Mouse (Mus musculus): ENCODE measurements at regions not wholly inside any gene's neighbourhood (a gene's known extent, or its start where the extent isn't known, plus 50 kb on each side); places are given as distances from the start of the nearest gene placed in this dataset.

DNA sequence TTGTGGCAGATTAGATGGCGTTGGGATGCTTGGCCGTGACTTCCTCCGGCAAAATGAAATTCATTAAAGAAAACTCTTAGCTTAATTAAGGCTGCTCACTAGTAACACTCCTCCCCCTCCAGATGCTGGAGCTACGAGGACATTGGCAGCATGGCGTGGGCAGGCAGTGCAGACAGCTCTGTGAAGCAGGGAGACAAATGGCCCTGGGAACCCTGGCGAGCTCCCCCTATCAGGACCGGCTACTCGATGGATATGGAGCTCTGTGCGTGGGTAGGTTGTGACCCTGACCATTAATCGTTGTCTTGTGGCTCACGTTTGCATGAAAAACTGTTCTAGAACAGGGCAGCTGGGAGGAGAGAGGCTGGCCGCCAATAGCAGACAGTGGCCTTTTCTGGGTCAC, 251.8 kb downstream of the Zfp704 start:
- TF ChIP-seq CTCF (IDR thresholded peaks at IDR 0.05; ENCODE audit: control insufficient read depth, insufficient read depth, low read length) (no peak), POLR2A (IDR thresholded peaks at IDR 0.05; ENCODE audit: borderline replicate concordance, control insufficient read depth, low read depth, low read length) (no peak)

All from bone marrow, adult 2 months (tissue).